Mouse (Mus musculus) limb, embryonic 14.5 days (tissue): ENCODE data around the gene Col4a3. TPM values are rescaled to one million over a fixed set of nuclear protein-coding genes. Genes with fewer than 3 reads are reported as not detected.

Source experiments
- ATAC-seq: fragments of 200-750 bp; cut with Nextera tagmentation; 2 replicates; pipeline ENCODE4 v1.8.0; 2017; ENCODE audit warnings: low read depth, moderate number of reproducible peaks, moderate TSS enrichment; ENCODE audit not compliant: low FRiP score
- DNase-seq: peaks from one replicate; pipeline ENCODE4 v3.0.0-alpha.2; 2015; ENCODE audit warnings: low spot score
- H3K27ac ChIP-seq: fragments of 300-500 bp; sonication (generic); replicated peaks from 2 replicates; pipeline ENCODE4 v1.5.1; 2014; ENCODE audit warnings: low read depth, mild to moderate bottlenecking, low read length, moderate library complexity, mixed read lengths
- H3K27me3 ChIP-seq: fragments of 300-500 bp; sonication (generic); 2 replicates; pipeline ENCODE4 v1.6.1; 2014; ENCODE audit warnings: low read length, mixed read lengths; ENCODE audit not compliant: control insufficient read depth, insufficient read depth
- H3K36me3 ChIP-seq: fragments of 300-500 bp; sonication (generic); 2 replicates; pipeline ENCODE4 v1.6.1; 2014; ENCODE audit warnings: mild to moderate bottlenecking, low read length, moderate library complexity, mixed read lengths; ENCODE audit not compliant: control insufficient read depth, insufficient read depth
- H3K4me1 ChIP-seq: fragments of 300-500 bp; sonication (generic); 2 replicates; pipeline ENCODE4 v1.6.1; 2014; ENCODE audit warnings: antibody characterized with exemption, low read length, mixed read lengths; ENCODE audit not compliant: control insufficient read depth, insufficient read depth
- H3K4me2 ChIP-seq: fragments of 300-500 bp; sonication (generic); replicated peaks from 2 replicates; pipeline ENCODE4 v1.6.1; 2014; ENCODE audit warnings: low read depth, mild to moderate bottlenecking, low read length, moderate library complexity; ENCODE audit not compliant: severe bottlenecking
- H3K4me3 ChIP-seq: fragments of 300-500 bp; sonication (generic); replicated peaks from 2 replicates; pipeline ENCODE4 v1.5.1; 2014; ENCODE audit warnings: low read length
- H3K9ac ChIP-seq: fragments of 300-500 bp; sonication (generic); 2 replicates; pipeline ENCODE4 v1.6.1; 2014; ENCODE audit warnings: mild to moderate bottlenecking, low read depth, low read length, moderate library complexity; ENCODE audit not compliant: severe bottlenecking
- H3K9me3 ChIP-seq: fragments of 300-500 bp; sonication (generic); 2 replicates; pipeline ENCODE4 v1.6.1; 2016; ENCODE audit warnings: low read length; ENCODE audit not compliant: control insufficient read depth
- POLR2A ChIP-seq: fragments of 200-500 bp; IDR thresholded peaks from 2 replicates; pipeline ENCODE4 v1.8.0; 2012; ENCODE audit warnings: inconsistent platforms, mild to moderate bottlenecking, moderate library complexity, borderline replicate concordance; ENCODE audit not compliant: insufficient read depth, insufficient read length; ENCODE audit errors: extremely low read depth
- WGBS: fragments of 180-500 bp; shearing (Covaris S2); extraction: QIAGEN DNeasy Blood & Tissue Kit; methylation state at CpG from one replicate; pipeline ENCODE4 v1.1.7; 2014; 5-methylcytosine and 5-hydroxymethylcytosine counted together
- polyA plus RNA-seq, 2 experiments: library from polyadenylated mRNA; depleted of rRNA in 1 of 2; stranded (reverse) in 1 of 2; unstranded in 1 of 2; fragments of >200 nt; fragmentation: Nextera tagmentation in 1 of 2; extraction: Ambion mirVana in 1 of 2; gene quantifications; 2 replicates each; pipeline versions ENCODE4 v1.2.1 to v1.2.3; 2012 to 2014

Col4a3 gene
- polyA plus RNA-seq, 2 experiments: 0.03 to 0.04 TPM

DNA sequence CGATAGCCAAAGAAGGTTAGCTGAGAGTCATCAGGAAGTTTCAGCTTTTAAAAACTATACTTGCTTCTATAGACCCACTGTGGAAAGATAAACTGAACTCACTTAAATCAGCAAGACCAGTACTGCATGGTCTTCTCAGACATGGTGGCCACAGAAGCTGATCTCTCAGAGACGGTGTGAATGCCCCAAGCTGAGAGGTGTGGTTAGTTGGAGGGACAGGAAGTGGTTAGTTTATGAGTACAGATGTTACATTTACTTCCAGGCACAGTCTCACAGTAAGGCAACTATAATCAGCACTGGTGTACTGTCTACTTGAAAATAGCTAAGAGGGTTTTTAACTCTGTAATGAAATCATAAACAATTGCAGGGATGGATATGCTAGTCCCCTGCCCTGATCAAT, 75.5 kb downstream of the Col4a3 start:
- TF ChIP-seq POLR2A: no peak
- Histone ChIP-seq H3K4me3 (no peak overlapping the region), H3K9me3 (no peaks in the 10 kb centered on the region), H3K27me3 (no peaks in the 10 kb centered on the region), H3K4me2 (no peak overlapping the region), H3K4me1 (no peaks in the 10 kb centered on the region), H3K27ac (no peak overlapping the region), H3K9ac (no peak overlapping the region), H3K36me3 (no peaks in the 10 kb centered on the region)
- 65% methylated on average over 2 of the region's 2 CpGs for WGBS
- DNase-seq (no peak), ATAC-seq (no peak)

DNA sequence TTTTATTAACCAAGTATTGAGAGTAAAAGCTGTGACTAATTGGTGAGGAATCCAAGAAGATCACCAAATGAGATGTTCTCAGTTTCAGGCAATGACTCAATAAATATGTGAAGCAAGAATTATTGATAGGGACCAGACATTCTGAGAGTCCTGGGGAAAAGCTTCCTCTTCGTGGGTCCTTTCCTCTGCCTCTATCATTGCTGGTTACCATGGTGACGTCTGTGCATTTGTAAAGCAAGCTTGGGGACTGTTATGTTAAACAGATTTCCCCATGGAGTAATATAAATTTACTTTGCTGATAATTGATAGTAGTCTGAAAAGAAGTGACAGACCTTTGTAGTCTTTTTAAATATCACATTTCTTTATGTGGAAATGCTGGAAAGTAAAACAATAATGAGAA, 76.8 kb downstream of the Col4a3 start:
- ATAC-seq: no peak
- no peak for DNase-seq
- no peak overlapping the region for H3K4me3 ChIP-seq

DNA sequence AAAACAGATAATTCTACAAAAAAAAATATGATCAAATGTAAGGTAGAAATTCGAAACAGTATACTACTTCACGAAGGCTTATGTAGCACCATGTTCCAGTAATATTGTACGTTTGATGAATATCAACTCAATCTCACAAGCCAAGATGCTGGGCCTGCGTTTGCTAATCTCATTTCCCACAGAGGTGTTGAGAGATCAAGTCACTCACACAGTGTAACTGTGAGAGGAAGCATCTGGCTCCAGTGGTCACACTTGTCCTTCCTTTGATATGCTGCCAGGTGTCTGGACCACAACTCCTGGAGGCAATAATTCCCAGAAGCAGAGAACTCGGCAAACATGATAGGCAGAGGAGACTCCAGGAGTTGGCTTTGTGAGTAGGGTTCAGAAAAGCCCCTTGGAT, 99.6 kb downstream of the Col4a3 start:
- no peak for DNase-seq
- Histone ChIP-seq H3K4me1 (no peaks in the 10 kb centered on the region), H3K27me3 (no peaks in the 10 kb centered on the region), H3K9ac (no peak overlapping the region), H3K27ac (no peak overlapping the region), H3K9me3 (no peaks in the 10 kb centered on the region), H3K4me2 (no peak overlapping the region), H3K4me3 (no peak overlapping the region), H3K36me3 (no peaks in the 10 kb centered on the region)
- no peak for ATAC-seq
- no peak for TF ChIP-seq POLR2A
- 74% methylated on average over 5 of the region's 5 CpGs for WGBS

More for the DNA sequence above, 76.8 kb downstream of the Col4a3 start:
- TF ChIP-seq POLR2A: no peak
- Histone ChIP-seq H3K36me3 (no peaks in the 10 kb centered on the region), H3K27ac (no peak overlapping the region), H3K4me2 (no peak overlapping the region), H3K9ac (no peak overlapping the region), H3K27me3 (no peaks in the 10 kb centered on the region), H3K4me1 (no peaks in the 10 kb centered on the region), H3K9me3 (no peaks in the 10 kb centered on the region)
- 56% methylated on average over 2 of the region's 2 CpGs for WGBS

DNA sequence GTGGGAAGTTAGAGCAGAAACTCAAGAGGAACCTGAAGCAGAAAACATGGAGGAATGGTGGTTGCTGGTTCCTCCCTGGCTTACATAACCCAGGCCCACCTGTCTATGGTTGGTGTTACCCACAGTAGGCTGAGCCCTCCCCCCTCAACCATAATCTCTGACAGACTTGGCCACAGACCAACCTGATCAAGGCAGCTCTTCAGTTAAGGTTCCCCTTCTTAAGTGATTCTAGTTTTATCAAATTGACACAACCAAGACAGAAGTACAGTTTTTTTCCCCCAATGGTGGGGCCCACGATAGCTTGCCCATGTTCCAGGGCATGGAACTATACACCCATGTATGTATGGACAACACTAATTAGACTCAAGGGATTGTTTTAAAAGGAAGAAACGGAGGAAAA, 100.1 kb downstream of the Col4a3 start:
- ATAC-seq (no peak), DNase-seq (no peak)
- Histone ChIP-seq H3K9ac (no peak overlapping the region), H3K27ac (no peak overlapping the region), H3K4me2 (no peak overlapping the region), H3K27me3 (no peaks in the 10 kb centered on the region), H3K9me3 (no peaks in the 10 kb centered on the region), H3K36me3 (no peaks in the 10 kb centered on the region), H3K4me3 (no peak overlapping the region), H3K4me1 (no peaks in the 10 kb centered on the region)
- 80% methylated on average over 2 of the region's 2 CpGs for WGBS
- no peak for TF ChIP-seq POLR2A

DNA sequence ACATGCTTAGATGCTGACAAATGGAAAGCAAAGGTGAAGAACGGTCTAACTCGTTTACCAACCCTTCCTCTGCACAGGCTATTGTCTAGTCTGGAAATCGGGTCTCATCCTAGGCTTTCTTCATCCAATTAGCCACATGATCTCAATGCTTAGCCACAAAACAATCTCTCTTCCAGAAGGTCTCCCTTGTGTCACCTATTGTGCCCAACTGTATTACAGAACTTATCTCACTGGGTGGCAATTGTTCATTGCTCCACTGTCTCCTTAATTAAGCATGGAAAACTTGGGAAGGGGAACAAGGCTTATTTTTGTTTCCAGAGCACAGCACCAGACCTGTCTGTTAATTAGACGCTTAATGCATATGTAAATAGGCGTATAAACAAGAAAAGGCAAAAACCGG, 101.2 kb downstream of the Col4a3 start:
- Histone ChIP-seq H3K27me3 (no peaks in the 10 kb centered on the region), H3K9ac (no peak overlapping the region), H3K36me3 (no peaks in the 10 kb centered on the region), H3K9me3 (no peaks in the 10 kb centered on the region), H3K4me2 (no peak overlapping the region), H3K4me1 (no peaks in the 10 kb centered on the region), H3K27ac (no peak overlapping the region), H3K4me3 (no peak overlapping the region)
- ATAC-seq: no peak
- DNase-seq: no peak
- TF ChIP-seq POLR2A: no peak
- 89% methylated on average over 6 of the region's 6 CpGs for WGBS

GRCm38 (mm10) chr1:82695915-82696314, 109.2 kb downstream of the Col4a3 start:
- WGBS: 48% methylated on average over 3 of the region's 3 CpGs
- ATAC-seq (no peak), DNase-seq (no peak)
- Histone ChIP-seq H3K4me3 (no peak overlapping the region), H3K27ac (no peak overlapping the region), H3K4me1 (no peaks in the 10 kb centered on the region), H3K4me2 (no peak overlapping the region), H3K9me3 (no peaks in the 10 kb centered on the region), H3K36me3 (no peaks in the 10 kb centered on the region), H3K9ac (no peak overlapping the region), H3K27me3 (no peaks in the 10 kb centered on the region)
- no peak for TF ChIP-seq POLR2A
